In the genomic region with DNA sequence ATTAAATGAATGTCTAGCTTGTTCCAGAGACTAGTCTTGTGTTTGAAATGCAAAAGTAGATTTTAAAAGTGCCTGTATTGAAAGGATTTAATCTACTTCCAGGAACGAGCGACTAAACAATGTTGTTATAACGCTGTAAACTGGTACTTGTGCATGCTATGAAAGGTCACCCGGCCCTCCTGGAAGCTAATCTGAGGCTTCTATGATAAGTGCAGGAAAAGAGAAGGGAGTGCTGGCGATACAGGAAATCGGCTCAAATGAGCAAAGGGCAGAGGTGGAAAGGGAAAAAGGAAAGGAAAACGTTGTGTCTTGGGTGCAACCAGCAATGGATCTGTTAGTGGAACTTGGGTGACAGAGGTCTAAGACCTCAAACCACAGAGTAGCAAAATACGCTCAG, we compare ENCODE assay signal across 8 mouse cellular contexts. TPM values are rescaled to one million over a fixed set of nuclear protein-coding genes. Genes with fewer than 3 reads are reported as not detected.
A peak's percentile ranks its signal among the peaks of the same experiment; 100 is the strongest.
DNase-seq lines count a peak whose midpoint lies in the region; ATAC-seq and TF ChIP-seq lines count a peak whose summit lies in the region.

No protein-coding gene starts in this region.

- DNase-seq in adrenal gland, postnatal 14 days = peak; percentile 27
- DNase-seq in adrenal gland, postnatal 25 days = no peak
- no peak for DNase-seq in testis, postnatal 14 days (ENCODE audit: low spot score)
- DNase-seq in adipocyte (ENCODE audit: low spot score) = no peak
- no peak for DNase-seq in lung, postnatal 25 days (ENCODE audit: low spot score)

- no peak for TF ChIP-seq CTCF in testis, adult 2 months (IDR thresholded peaks at IDR 0.05; ENCODE audit: control insufficient read depth, insufficient read depth, insufficient replicate concordance, low read depth, low read length)

- H3K4me3 ChIP-seq in testis, adult 2 months (ENCODE audit: control insufficient read depth, low read depth, low read length) = peak overlapping the region; percentile 98
- peak overlapping the region; percentile 90 for H3K4me3 ChIP-seq in kidney, embryonic 16.5 days (ENCODE audit: low read length)
- H3K4me3 ChIP-seq in myocyte = peak overlapping the region; percentile 59

- H3K79me2 ChIP-seq in myocyte (ENCODE audit: control insufficient read depth, insufficient read depth) = peaks cover 43% of the 10 kb centered on the region

- no peaks in the 10 kb centered on the region for H3K27me3 ChIP-seq in testis, adult 2 months (ENCODE audit: control insufficient read depth, insufficient read depth, low read length)
- no peaks in the 10 kb centered on the region for H3K27me3 ChIP-seq in kidney, embryonic 16.5 days (ENCODE audit: insufficient read depth, low read length)
- no peaks in the 10 kb centered on the region for H3K27me3 ChIP-seq in myocyte (ENCODE audit: control insufficient read depth, insufficient read depth, insufficient read length)

- peak overlapping the region; percentile 65 for H3ac ChIP-seq in myocyte (ENCODE audit: control insufficient read depth, insufficient read length)

- no peaks in the 10 kb centered on the region for H3K36me3 ChIP-seq in testis, adult 2 months (ENCODE audit: control insufficient read depth, insufficient read depth, low read length)
- 0 out of 2 replicates have a peak, but pooled peaks cover 4% of the 10 kb centered on the region for H3K36me3 ChIP-seq in kidney, embryonic 16.5 days (ENCODE audit: insufficient read depth, low read length)
- peaks cover 8% of the 10 kb centered on the region for H3K36me3 ChIP-seq in myocyte (ENCODE audit: control insufficient read depth, insufficient read depth)

- TF ChIP-seq POLR2A in testis, adult 2 months (IDR thresholded peaks at IDR 0.05; ENCODE audit: control insufficient read depth, low read depth, low read length) = no peak
- no peak for TF ChIP-seq POLR2A in myocyte (IDR thresholded peaks at IDR 0.05; ENCODE audit: insufficient read length, low read depth)

- H3K9me3 ChIP-seq in kidney, embryonic 16.5 days (ENCODE audit: low read length) = no peaks in the 10 kb centered on the region

- peak overlapping the region; percentile 47 for H3K4me2 ChIP-seq in kidney, embryonic 16.5 days (replicated peaks; ENCODE audit: low read depth, low read length)
- peak overlapping the region; percentile 58 for H3K4me2 ChIP-seq in myocyte (ENCODE audit: low read depth)

- 23% methylated on average over 8 of the region's 8 CpGs for WGBS in kidney, embryonic 16.5 days

- H3K4me1 ChIP-seq in testis, adult 2 months (ENCODE audit: control insufficient read depth, insufficient read depth, low read length) = peaks cover 3% of the 10 kb centered on the region; the same call in 1 of the 2 replicates
- H3K4me1 ChIP-seq in kidney, embryonic 16.5 days (ENCODE audit: insufficient read depth, low read length) = peaks cover 14% of the 10 kb centered on the region

- H3K27ac ChIP-seq in testis, adult 2 months (ENCODE audit: control insufficient read depth, insufficient read depth, low read depth, low read length) = peak overlapping the region; percentile 44
- H3K27ac ChIP-seq in kidney, embryonic 16.5 days (ENCODE audit: low read length) = peak overlapping the region; percentile 72

- peak overlapping the region; percentile 97 for H3K9ac ChIP-seq in kidney, embryonic 16.5 days (replicated peaks; ENCODE audit: low read length)

- no peak for ATAC-seq in kidney, embryonic 16.5 days (ENCODE audit: low FRiP score, low TSS enrichment)

TF ChIP-seq in myocyte, 11 proteins besides CTCF, POLR2A, EP300 and RAD21:
- TF ChIP-seq TCF3 (IDR thresholded peaks at IDR 0.05; ENCODE audit: insufficient read length, low read depth) (no peak), MYOG (IDR thresholded peaks at IDR 0.05; ENCODE audit: control insufficient read depth in 1 of 3, insufficient read depth in 1 of 3, insufficient read length in 2 of 3, low read depth in 2 of 3) (no peak), E2F4 (IDR thresholded peaks at IDR 0.05; ENCODE audit: insufficient read depth) (no peak), USF1 (IDR thresholded peaks at IDR 0.05; ENCODE audit: low read depth) (no peak), CEBPB (IDR thresholded peaks at IDR 0.05; ENCODE audit: insufficient read depth, poor library complexity, severe bottlenecking) (no peak), REST (IDR thresholded peaks at IDR 0.05; ENCODE audit: insufficient read depth, insufficient read length) (no peak), TCF12 (IDR thresholded peaks at IDR 0.05; ENCODE audit: insufficient read depth, poor library complexity, severe bottlenecking) (no peak)

RNA-seq across cellular contexts. Expression of a gene that starts 0.3 kb away (rescaled TPM):
- total RNA-seq in adrenal gland, postnatal 14 days (2021) = 88.3 and 95.3 TPM in 2 replicates
- total RNA-seq in adrenal gland, postnatal 25 days (2021) = 103 and 108 TPM in 2 replicates
- polyA plus RNA-seq in testis, adult 2 months (2012; rRNA removed) = 9.9 and 10.1 TPM in 2 replicates
- 178 and 184 TPM in 2 replicates for polyA plus RNA-seq in kidney, embryonic 16.5 days (2015; fragmentation: Nextera tagmentation; extraction: Ambion mirVana)
- 104 TPM for polyA plus RNA-seq in myocyte (2012; fragmentation: generic; extraction: Trizol)

RNA-seq across cellular contexts. Expression of a gene that starts 28.2 kb away (rescaled TPM):
- total RNA-seq in adrenal gland, postnatal 14 days (2021) = 7.6 and 8.2 TPM in 2 replicates
- 4.1 and 5.6 TPM in 2 replicates for total RNA-seq in adrenal gland, postnatal 25 days (2021)
- polyA plus RNA-seq in testis, adult 2 months (2012; rRNA removed) = 189 and 207 TPM in 2 replicates
- polyA plus RNA-seq in kidney, embryonic 16.5 days (2015; fragmentation: Nextera tagmentation; extraction: Ambion mirVana) = 42.0 and 43.2 TPM in 2 replicates
- 12.5 TPM for polyA plus RNA-seq in myocyte (2012; fragmentation: generic; extraction: Trizol)

RNA-seq across cellular contexts. Expression of a gene that starts 33.5 kb away (rescaled TPM):
- total RNA-seq in adrenal gland, postnatal 14 days (2021) = 80.9 and 91.3 TPM in 2 replicates
- total RNA-seq in adrenal gland, postnatal 25 days (2021) = 99.8 and 120 TPM in 2 replicates
- 56.6 and 69.6 TPM in 2 replicates for polyA plus RNA-seq in testis, adult 2 months (2012; rRNA removed)
- polyA plus RNA-seq in kidney, embryonic 16.5 days (2015; fragmentation: Nextera tagmentation; extraction: Ambion mirVana) = 76.1 and 79.4 TPM in 2 replicates
- polyA plus RNA-seq in myocyte (2012; fragmentation: generic; extraction: Trizol) = 17.2 TPM

RNA-seq across cellular contexts. Expression of a gene that starts 43.4 kb away (rescaled TPM):
- 40.7 and 45.7 TPM in 2 replicates for total RNA-seq in adrenal gland, postnatal 14 days (2021)
- total RNA-seq in adrenal gland, postnatal 25 days (2021) = 44.9 and 47.9 TPM in 2 replicates
- 76.9 and 78.5 TPM in 2 replicates for polyA plus RNA-seq in testis, adult 2 months (2012; rRNA removed)
- polyA plus RNA-seq in kidney, embryonic 16.5 days (2015; fragmentation: Nextera tagmentation; extraction: Ambion mirVana) = 27.4 and 32.0 TPM in 2 replicates
- 40.6 TPM for polyA plus RNA-seq in myocyte (2012; fragmentation: generic; extraction: Trizol)
